Mouse (Mus musculus): ENCODE measurements around the gene Fam49a. TPM values are rescaled to one million over a fixed set of nuclear protein-coding genes. Genes with fewer than 3 reads are reported as not detected.

The Fam49a gene
- polyA plus RNA-seq, 1 experiment = not detected

GRCm38 (mm10) chr12:12396224-12396623 is 134.3 kb downstream of the Fam49a start:
- Histone ChIP-seq H3K27me3 (ENCODE audit: control insufficient read depth, insufficient read depth, insufficient read length) (no peaks in the 10 kb centered on the region), H3K79me3 (ENCODE audit: low read depth) (no peaks in the 10 kb centered on the region), H3ac (ENCODE audit: control insufficient read depth, insufficient read length, low read depth) (no peak overlapping the region), H3K4me3 (ENCODE audit: insufficient read depth, poor library complexity, severe bottlenecking) (no peak overlapping the region), H3K79me2 (ENCODE audit: control insufficient read depth, insufficient read depth) (no peaks in the 10 kb centered on the region), H3K36me3 (ENCODE audit: control insufficient read depth, insufficient read depth) (no peaks in the 10 kb centered on the region)
- TF ChIP-seq MAX (IDR thresholded peaks at IDR 0.05) (no peak), FOSL1 (IDR thresholded peaks at IDR 0.05; ENCODE audit: insufficient read depth, low read length, poor library complexity, severe bottlenecking) (no peak), MYOG (IDR thresholded peaks at IDR 0.05; ENCODE audit: control insufficient read depth, extremely low read depth, insufficient read length) (no peak), CTCF (IDR thresholded peaks at IDR 0.05; ENCODE audit: control insufficient read depth, insufficient read depth, insufficient read length) (no peak), MYOD1 (IDR thresholded peaks at IDR 0.05; ENCODE audit: control insufficient read depth, insufficient read length, low read depth) (no peak), USF1 (IDR thresholded peaks at IDR 0.05; ENCODE audit: low read depth) (no peak), CEBPB (IDR thresholded peaks at IDR 0.05; ENCODE audit: low read depth) (no peak)

GRCm38 (mm10) chr12:12401051-12401465 is 139.1 kb downstream of the Fam49a start:
- H3K36me3 ChIP-seq (ENCODE audit: control insufficient read depth, insufficient read depth) = no peaks in the 10 kb centered on the region
- H3K27me3 ChIP-seq (ENCODE audit: control insufficient read depth, insufficient read depth, insufficient read length) = no peaks in the 10 kb centered on the region
- H3K79me3 ChIP-seq (ENCODE audit: low read depth) = no peaks in the 10 kb centered on the region
- H3K4me3 ChIP-seq (ENCODE audit: insufficient read depth, poor library complexity, severe bottlenecking) = no peak overlapping the region
- no peak for TF ChIP-seq MYOG (IDR thresholded peaks at IDR 0.05; ENCODE audit: control insufficient read depth, extremely low read depth, insufficient read length)
- H3ac ChIP-seq (ENCODE audit: control insufficient read depth, insufficient read length, low read depth) = no peak overlapping the region
- no peaks in the 10 kb centered on the region for H3K79me2 ChIP-seq (ENCODE audit: control insufficient read depth, insufficient read depth)

DNA sequence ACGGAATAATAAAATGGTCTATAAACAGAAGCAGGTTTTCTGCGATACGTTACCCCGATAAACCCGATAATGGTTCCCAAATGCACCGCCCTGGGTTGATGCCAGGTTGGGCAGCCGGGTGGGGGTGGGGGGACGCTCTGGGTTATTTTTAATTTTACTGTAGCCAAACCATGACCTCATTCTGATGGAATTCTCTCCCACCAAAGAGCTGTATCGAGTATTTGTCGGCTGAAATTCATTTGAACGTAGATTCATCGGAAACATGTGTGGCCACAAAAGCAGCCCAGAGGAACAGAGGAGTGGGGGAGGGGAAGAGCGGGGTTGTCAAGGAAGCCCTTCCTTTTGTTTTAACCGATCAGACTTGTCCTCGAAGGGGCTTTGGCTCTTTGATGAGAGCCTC is 139.6 kb downstream of the Fam49a start:
- TF ChIP-seq MAX (IDR thresholded peaks at IDR 0.05) = no peak
- TF ChIP-seq CEBPB (IDR thresholded peaks at IDR 0.05; ENCODE audit: low read depth) = no peak
- TF ChIP-seq MYOD1 (IDR thresholded peaks at IDR 0.05; ENCODE audit: control insufficient read depth, insufficient read length, low read depth) = no peak
- Histone ChIP-seq H3K79me2 (ENCODE audit: control insufficient read depth, insufficient read depth) (no peaks in the 10 kb centered on the region), H3K4me3 (ENCODE audit: insufficient read depth, poor library complexity, severe bottlenecking) (no peak overlapping the region), H3ac (ENCODE audit: control insufficient read depth, insufficient read length, low read depth) (no peak overlapping the region), H3K36me3 (ENCODE audit: control insufficient read depth, insufficient read depth) (no peaks in the 10 kb centered on the region), H3K27me3 (ENCODE audit: control insufficient read depth, insufficient read depth, insufficient read length) (no peaks in the 10 kb centered on the region), H3K79me3 (ENCODE audit: low read depth) (no peaks in the 10 kb centered on the region)

DNA sequence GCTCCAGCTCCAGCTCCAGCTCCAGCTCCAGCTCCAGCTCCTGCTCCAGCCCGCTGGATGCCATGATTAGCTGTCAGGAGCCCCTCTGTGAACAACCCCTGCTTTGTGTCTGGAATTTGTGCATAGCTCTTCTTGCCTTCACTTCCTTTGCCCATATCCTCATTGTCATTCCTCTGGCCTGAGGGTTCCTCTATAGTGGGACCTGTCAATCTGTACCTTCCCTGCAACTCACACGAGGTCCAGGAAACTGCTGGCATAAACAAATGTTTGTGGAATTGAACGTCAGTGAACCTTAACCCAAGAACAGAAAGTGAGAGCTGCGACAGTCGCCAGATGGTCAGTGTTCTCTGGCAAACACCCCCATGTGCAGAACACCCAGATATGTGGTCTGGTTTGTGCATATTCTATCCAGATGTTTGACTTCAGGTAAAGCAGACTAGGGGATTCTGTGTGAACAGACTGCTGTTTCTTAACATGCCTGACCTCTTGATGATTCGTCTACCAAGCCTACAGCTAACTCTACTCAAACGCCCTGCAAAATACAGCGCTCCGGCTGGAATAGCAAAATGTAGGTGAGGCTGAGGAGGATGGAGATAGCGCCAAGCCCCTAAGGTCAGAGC is 143.7 kb downstream of the Fam49a start:
- no peak for TF ChIP-seq MYOD1 (IDR thresholded peaks at IDR 0.05; ENCODE audit: control insufficient read depth, insufficient read length, low read depth)
- TF ChIP-seq USF1 (IDR thresholded peaks at IDR 0.05; ENCODE audit: low read depth) = no peak
- TF ChIP-seq MAX (IDR thresholded peaks at IDR 0.05) = no peak
- no peak for TF ChIP-seq MYOG (IDR thresholded peaks at IDR 0.05; ENCODE audit: control insufficient read depth, extremely low read depth, insufficient read length)
- no peak for TF ChIP-seq CEBPB (IDR thresholded peaks at IDR 0.05; ENCODE audit: low read depth)
- TF ChIP-seq CTCF (IDR thresholded peaks at IDR 0.05; ENCODE audit: control insufficient read depth, insufficient read depth, insufficient read length) = no peak
- TF ChIP-seq FOSL1 (IDR thresholded peaks at IDR 0.05; ENCODE audit: insufficient read depth, low read length, poor library complexity, severe bottlenecking) = no peak
- Histone ChIP-seq H3K27me3 (ENCODE audit: control insufficient read depth, insufficient read depth, insufficient read length) (no peaks in the 10 kb centered on the region), H3K79me3 (ENCODE audit: low read depth) (no peaks in the 10 kb centered on the region), H3ac (ENCODE audit: control insufficient read depth, insufficient read length, low read depth) (no peak overlapping the region), H3K79me2 (ENCODE audit: control insufficient read depth, insufficient read depth) (no peaks in the 10 kb centered on the region), H3K4me3 (ENCODE audit: insufficient read depth, poor library complexity, severe bottlenecking) (no peak overlapping the region), H3K36me3 (ENCODE audit: control insufficient read depth, insufficient read depth) (no peaks in the 10 kb centered on the region)

- TF ChIP-seq USF1 (IDR thresholded peaks at IDR 0.05; ENCODE audit: low read depth) (no peak), CTCF (IDR thresholded peaks at IDR 0.05; ENCODE audit: control insufficient read depth, insufficient read depth, insufficient read length) (no peak), MYOD1 (IDR thresholded peaks at IDR 0.05; ENCODE audit: control insufficient read depth, insufficient read length, low read depth) (no peak), MAX (IDR thresholded peaks at IDR 0.05) (no peak), FOSL1 (IDR thresholded peaks at IDR 0.05; ENCODE audit: insufficient read depth, low read length, poor library complexity, severe bottlenecking) (no peak), CEBPB (IDR thresholded peaks at IDR 0.05; ENCODE audit: low read depth) (no peak), MYOG (IDR thresholded peaks at IDR 0.05; ENCODE audit: control insufficient read depth, extremely low read depth, insufficient read length) (no peak)
- H3K79me3 ChIP-seq (ENCODE audit: low read depth) = no peaks in the 10 kb centered on the region
Measured at GRCm38 (mm10) chr12:12409044-12409443, 147.1 kb downstream of the Fam49a start.

GRCm38 (mm10) chr12:12412674-12413073 is 150.7 kb downstream of the Fam49a start:
- TF ChIP-seq FOSL1 (IDR thresholded peaks at IDR 0.05; ENCODE audit: insufficient read depth, low read length, poor library complexity, severe bottlenecking) (no peak), CTCF (IDR thresholded peaks at IDR 0.05; ENCODE audit: control insufficient read depth, insufficient read depth, insufficient read length) (peak; percentile 22), MAX (IDR thresholded peaks at IDR 0.05) (no peak), MYOD1 (IDR thresholded peaks at IDR 0.05; ENCODE audit: control insufficient read depth, insufficient read length, low read depth) (no peak), MYOG (IDR thresholded peaks at IDR 0.05; ENCODE audit: control insufficient read depth, extremely low read depth, insufficient read length) (no peak), USF1 (IDR thresholded peaks at IDR 0.05; ENCODE audit: low read depth) (no peak), CEBPB (IDR thresholded peaks at IDR 0.05; ENCODE audit: low read depth) (no peak)
- H3K27me3 ChIP-seq (ENCODE audit: control insufficient read depth, insufficient read depth, insufficient read length) = no peaks in the 10 kb centered on the region
- H3K4me3 ChIP-seq (ENCODE audit: insufficient read depth, poor library complexity, severe bottlenecking) = no peak overlapping the region
- H3K36me3 ChIP-seq (ENCODE audit: control insufficient read depth, insufficient read depth) = no peaks in the 10 kb centered on the region
- H3K79me2 ChIP-seq (ENCODE audit: control insufficient read depth, insufficient read depth) = no peaks in the 10 kb centered on the region
- no peak overlapping the region for H3ac ChIP-seq (ENCODE audit: control insufficient read depth, insufficient read length, low read depth)
- no peaks in the 10 kb centered on the region for H3K79me3 ChIP-seq (ENCODE audit: low read depth)

More at GRCm38 (mm10) chr12:12409044-12409443, 147.1 kb downstream of the Fam49a start:
- no peak overlapping the region for H3ac ChIP-seq (ENCODE audit: control insufficient read depth, insufficient read length, low read depth)
- no peaks in the 10 kb centered on the region for H3K27me3 ChIP-seq (ENCODE audit: control insufficient read depth, insufficient read depth, insufficient read length)
- H3K36me3 ChIP-seq (ENCODE audit: control insufficient read depth, insufficient read depth) = no peaks in the 10 kb centered on the region
- H3K4me3 ChIP-seq (ENCODE audit: insufficient read depth, poor library complexity, severe bottlenecking) = no peak overlapping the region
- no peaks in the 10 kb centered on the region for H3K79me2 ChIP-seq (ENCODE audit: control insufficient read depth, insufficient read depth)

Data from C2C12 (cell line).